Mouse (Mus musculus): ENCODE data around the gene Pgrmc1.

DNA sequence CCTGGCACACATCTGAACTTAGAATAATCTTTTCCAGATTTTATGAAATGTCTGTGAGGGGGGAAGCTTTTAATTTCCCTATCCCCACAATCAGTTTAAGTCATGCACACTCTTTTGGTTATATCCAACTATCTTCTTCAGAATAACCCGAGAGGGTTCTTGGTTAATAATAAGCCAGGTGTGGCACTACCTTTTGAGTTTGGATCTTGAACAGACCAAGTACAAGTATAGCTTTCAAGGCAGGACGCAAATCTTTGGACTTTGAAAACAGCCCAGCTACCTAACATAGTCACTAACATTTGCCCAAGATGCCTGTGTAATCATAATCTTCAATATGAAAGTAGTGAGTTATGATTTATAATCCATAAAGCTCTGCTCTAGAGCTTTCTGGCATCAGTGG is 4.9 kb downstream of the Pgrmc1 start:
- TF ChIP-seq POLR2A (IDR thresholded peaks at IDR 0.05; ENCODE audit: extremely low read depth, insufficient read depth, low read length) (no peak), CTCF (IDR thresholded peaks at IDR 0.05; ENCODE audit: low read depth, low read length) (no peak)
